Mouse (Mus musculus): Measurements from ENCODE around the gene Apon. TPM values are rescaled to one million over a fixed set of nuclear protein-coding genes. Genes with fewer than 3 reads are reported as not detected.
"Not testable (repeated sequence)": the region's sequence is repeated elsewhere in the genome, so short reads cannot be mapped to it uniquely, and the experiment has no call there.

The Apon gene
- not detected in 2 replicates for polyA plus RNA-seq (2015; fragmentation: Nextera tagmentation; extraction: Ambion mirVana)

- ATAC-seq (replicated peaks): no peak
- WGBS: 93% methylated on average over 4 of the region's 4 CpGs
- Histone ChIP-seq H3K9me3 (no peaks in the 10 kb centered on the region), H3K4me3 (no peak within 1 kb of the TSS), H3K27ac (no peak within 1 kb of the TSS), H3K4me1 (no peaks in the 10 kb centered on the region), H3K9ac (no peak within 1 kb of the TSS), H3K4me2 (no peak within 1 kb of the TSS), H3K36me3 (replicated peaks) (no peaks in the 10 kb centered on the region; the same call in 1 of the 2 replicates), H3K27me3 (replicated peaks) (no peaks in the 10 kb centered on the region)
Observed at GRCm38 (mm10) chr10:128253677-128254255, at the start of gene Apon. TSS of gene Apon (plus strand) at chr10:128254096.

GRCm38 (mm10) chr10:128204941-128205340 is 49.0 kb upstream of the Apon start:
- Histone ChIP-seq H3K4me2 (no peak overlapping the region), H3K9me3 (no peaks in the 10 kb centered on the region), H3K27ac (no peak overlapping the region), H3K9ac (no peak overlapping the region), H3K4me3 (no peak overlapping the region), H3K36me3 (replicated peaks) (no peaks in the 10 kb centered on the region), H3K27me3 (replicated peaks) (no peaks in the 10 kb centered on the region), H3K4me1 (no peaks in the 10 kb centered on the region)
- WGBS: 87% methylated on average over 15 of the region's 15 CpGs
- no peak for ATAC-seq (replicated peaks)

- no peak overlapping the region for H3K27ac ChIP-seq
- H3K4me2 ChIP-seq: no peak overlapping the region
- H3K36me3 ChIP-seq (replicated peaks): no peaks in the 10 kb centered on the region
- H3K4me1 ChIP-seq: peaks cover 13% of the 10 kb centered on the region
- no peaks in the 10 kb centered on the region for H3K9me3 ChIP-seq
- 93% methylated on average over 10 of the region's 10 CpGs for WGBS
- H3K27me3 ChIP-seq (replicated peaks): no peaks in the 10 kb centered on the region
- H3K9ac ChIP-seq: no peak overlapping the region
- H3K4me3 ChIP-seq: no peak overlapping the region
- ATAC-seq (replicated peaks): no peak
Observed at GRCm38 (mm10) chr10:128208326-128208725, 45.6 kb upstream of the Apon start.

- no peak overlapping the region for H3K4me2 ChIP-seq
- H3K27ac ChIP-seq: no peak overlapping the region
- H3K4me3 ChIP-seq: no peak overlapping the region
- H3K27me3 ChIP-seq (replicated peaks): no peaks in the 10 kb centered on the region
- H3K36me3 ChIP-seq (replicated peaks): no peaks in the 10 kb centered on the region
- peaks cover 13% of the 10 kb centered on the region for H3K4me1 ChIP-seq
- no peak for ATAC-seq (replicated peaks)
- no peaks in the 10 kb centered on the region for H3K9me3 ChIP-seq
- no peak overlapping the region for H3K9ac ChIP-seq
- WGBS: 94% methylated on average over 11 of the region's 11 CpGs
Observed at GRCm38 (mm10) chr10:128209311-128210009, 44.4 kb upstream of the Apon start.

DNA sequence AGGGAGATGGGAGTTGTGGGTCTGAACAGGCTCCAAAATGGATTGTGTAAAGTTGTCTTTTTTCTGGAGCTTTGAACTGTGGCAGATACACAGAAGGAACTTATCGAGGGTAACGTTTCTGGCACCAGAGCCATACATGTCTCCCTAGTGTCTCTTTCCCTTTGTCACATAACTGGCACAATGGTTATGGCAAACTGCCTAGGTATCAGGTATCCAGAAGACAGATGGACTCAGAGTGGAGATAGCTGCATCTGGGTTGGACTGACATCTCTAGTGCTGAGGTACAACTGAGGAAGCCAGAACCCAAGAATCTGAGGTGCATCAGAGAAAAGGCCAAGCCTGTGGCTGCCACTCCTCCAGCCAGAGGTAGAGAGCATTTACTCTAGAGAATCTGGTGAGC is 43.8 kb upstream of the Apon start:
- no peaks in the 10 kb centered on the region for H3K36me3 ChIP-seq (replicated peaks)
- no peak overlapping the region for H3K27ac ChIP-seq
- no peak overlapping the region for H3K9ac ChIP-seq
- WGBS: 96% methylated on average over 2 of the region's 2 CpGs
- H3K4me1 ChIP-seq: peaks cover 13% of the 10 kb centered on the region
- no peak for ATAC-seq (replicated peaks)
- H3K4me2 ChIP-seq: no peak overlapping the region
- no peaks in the 10 kb centered on the region for H3K9me3 ChIP-seq
- no peak overlapping the region for H3K4me3 ChIP-seq
- no peaks in the 10 kb centered on the region for H3K27me3 ChIP-seq (replicated peaks)

DNA sequence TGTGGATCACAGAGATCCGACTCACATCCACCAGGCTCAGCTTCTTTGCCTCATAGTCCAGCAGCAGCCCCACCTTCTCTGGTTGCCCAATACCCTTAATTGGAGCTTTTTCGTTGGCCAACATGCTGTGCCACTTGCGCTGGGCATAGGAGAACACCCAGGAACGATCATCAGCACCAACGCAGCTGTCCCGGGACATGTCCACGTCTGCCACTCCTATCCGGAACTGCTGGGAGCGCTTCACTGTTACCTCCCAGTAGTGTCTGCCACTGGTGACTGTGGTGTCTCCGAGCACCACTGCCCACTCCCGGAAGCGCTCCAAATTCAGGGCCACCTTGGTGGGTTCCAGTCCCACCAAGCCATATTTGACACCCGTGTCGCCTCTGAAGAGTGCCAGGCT is 42.9 kb upstream of the Apon start:
- peak overlapping the region; percentile 68 for H3K4me3 ChIP-seq
- H3K4me1 ChIP-seq: peaks cover 13% of the 10 kb centered on the region
- no peaks in the 10 kb centered on the region for H3K9me3 ChIP-seq
- no peaks in the 10 kb centered on the region for H3K36me3 ChIP-seq (replicated peaks)
- no peaks in the 10 kb centered on the region for H3K27me3 ChIP-seq (replicated peaks)
- WGBS: 25% methylated on average over 14 of the region's 14 CpGs
- H3K4me2 ChIP-seq: peak overlapping the region; percentile 94
- H3K27ac ChIP-seq: peak overlapping the region; percentile 56; the same call in 1 of the 2 replicates
- peak; percentile 52; the same call in 1 of the 2 replicates for ATAC-seq (replicated peaks)
- peak overlapping the region; percentile 54 for H3K9ac ChIP-seq

- H3K4me1 ChIP-seq: peaks cover 13% of the 10 kb centered on the region
- no peaks in the 10 kb centered on the region for H3K27me3 ChIP-seq (replicated peaks)
- H3K4me3 ChIP-seq: peak within 1 kb of the TSS; percentile 68
- H3K4me2 ChIP-seq: peak within 1 kb of the TSS; percentile 94
- WGBS: under 1% methylated on average over 30 of the region's 30 CpGs
- ATAC-seq (replicated peaks): peak; percentile 95
- H3K9ac ChIP-seq: peak within 1 kb of the TSS; percentile 54
- no peaks in the 10 kb centered on the region for H3K36me3 ChIP-seq (replicated peaks)
- H3K27ac ChIP-seq: peak within 1 kb of the TSS; percentile 70
- H3K9me3 ChIP-seq: no peaks in the 10 kb centered on the region
Observed at GRCm38 (mm10) chr10:128211390-128212108, 42.3 kb upstream of the Apon start, which contains the start of gene Spryd4. TSS of gene Spryd4 (minus strand) at chr10:128211807.

DNA sequence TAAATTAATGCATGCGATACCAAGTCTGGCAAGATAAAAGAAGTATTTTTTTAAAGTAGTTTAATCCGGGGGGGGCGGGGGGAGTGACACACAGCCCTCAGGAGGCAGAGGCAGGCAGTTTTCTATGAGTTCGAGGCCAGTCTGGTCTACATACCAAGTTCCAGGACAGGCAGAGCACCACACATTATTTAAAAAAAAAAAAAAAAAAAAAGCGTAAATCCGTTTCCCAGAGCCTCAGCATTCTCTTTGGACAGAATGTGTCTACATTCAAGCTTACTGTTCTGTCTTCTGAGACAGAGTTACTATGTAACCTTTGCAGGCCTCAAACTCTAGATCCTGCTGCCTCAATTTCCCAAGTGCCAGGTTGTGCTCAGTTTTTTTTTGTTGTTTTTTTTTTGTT is 41.7 kb upstream of the Apon start:
- H3K27ac ChIP-seq: peak overlapping the region; percentile 70
- peak overlapping the region; percentile 94 for H3K4me2 ChIP-seq
- H3K4me1 ChIP-seq: peaks cover 13% of the 10 kb centered on the region
- no peaks in the 10 kb centered on the region for H3K27me3 ChIP-seq (replicated peaks)
- 46% methylated on average over 6 of the region's 6 CpGs for WGBS
- H3K9me3 ChIP-seq: no peaks in the 10 kb centered on the region
- H3K36me3 ChIP-seq (replicated peaks): no peaks in the 10 kb centered on the region
- peak overlapping the region; percentile 68 for H3K4me3 ChIP-seq
- peak; percentile 49; the same call in 1 of the 2 replicates for ATAC-seq (replicated peaks)
- H3K9ac ChIP-seq: peak overlapping the region; percentile 54; the same call in 1 of the 2 replicates

DNA sequence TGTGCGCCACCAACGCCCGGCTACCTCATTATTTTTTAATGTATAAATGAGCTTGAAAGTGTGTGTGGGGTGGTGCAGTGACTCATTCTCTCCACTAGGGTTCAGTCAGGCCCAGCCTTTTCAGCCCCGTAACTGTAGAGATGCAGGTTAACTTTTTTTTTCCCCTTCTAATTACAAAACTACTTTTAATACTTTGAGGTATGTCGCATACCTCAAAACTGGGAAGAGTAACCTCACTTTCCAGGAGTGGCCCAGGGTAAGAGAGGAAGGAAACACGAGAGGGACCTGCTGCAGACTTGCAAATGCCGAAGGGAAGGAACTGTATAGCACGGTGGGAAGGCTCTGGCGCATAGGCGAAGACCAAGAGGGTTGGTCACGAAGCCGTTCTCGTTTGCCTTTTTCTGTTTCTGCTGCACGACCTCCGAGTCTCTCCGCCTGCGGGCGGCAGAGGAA is 41.0 kb upstream of the Apon start:
- H3K4me3 ChIP-seq: peak overlapping the region; percentile 17
- H3K4me2 ChIP-seq: peak overlapping the region; percentile 50
- H3K27ac ChIP-seq: no peak overlapping the region
- H3K36me3 ChIP-seq (replicated peaks): no peaks in the 10 kb centered on the region
- H3K27me3 ChIP-seq (replicated peaks): no peaks in the 10 kb centered on the region
- H3K4me1 ChIP-seq: peaks cover 13% of the 10 kb centered on the region
- WGBS: 1% methylated on average over 18 of the region's 18 CpGs
- no peaks in the 10 kb centered on the region for H3K9me3 ChIP-seq
- H3K9ac ChIP-seq: no peak overlapping the region
- no peak for ATAC-seq (replicated peaks)

DNA sequence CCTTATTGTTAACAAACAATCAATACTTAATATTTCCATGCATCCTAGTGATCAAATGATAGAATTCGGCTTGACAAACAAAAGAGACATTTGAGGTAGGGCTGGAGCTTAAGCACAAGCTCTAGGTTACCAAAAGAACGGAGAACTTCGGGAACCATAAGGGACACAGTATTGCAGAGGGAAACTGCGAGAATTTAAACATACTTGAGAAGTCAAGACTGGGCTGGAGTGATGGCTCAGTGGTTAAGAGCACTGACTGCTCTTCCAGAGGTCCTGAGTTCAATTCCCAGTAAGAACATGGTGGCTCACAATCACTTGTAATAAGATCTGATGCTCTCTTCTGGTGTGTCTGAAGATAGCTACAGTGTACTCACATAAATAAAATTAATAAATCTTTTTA is 39.8 kb upstream of the Apon start:
- H3K9me3 ChIP-seq; H3K4me3 ChIP-seq; H3K4me2 ChIP-seq; ATAC-seq (replicated peaks); H3K36me3 ChIP-seq (replicated peaks); H3K27ac ChIP-seq; H3K9ac ChIP-seq; H3K27me3 ChIP-seq (replicated peaks): not testable (repeated sequence)
- WGBS: 90% methylated on average over 4 of the region's 4 CpGs
- peaks cover 13% of the 10 kb centered on the region for H3K4me1 ChIP-seq

- no peak for ATAC-seq (replicated peaks)
Observed at GRCm38 (mm10) chr10:128214981-128215380, 38.9 kb upstream of the Apon start.

DNA sequence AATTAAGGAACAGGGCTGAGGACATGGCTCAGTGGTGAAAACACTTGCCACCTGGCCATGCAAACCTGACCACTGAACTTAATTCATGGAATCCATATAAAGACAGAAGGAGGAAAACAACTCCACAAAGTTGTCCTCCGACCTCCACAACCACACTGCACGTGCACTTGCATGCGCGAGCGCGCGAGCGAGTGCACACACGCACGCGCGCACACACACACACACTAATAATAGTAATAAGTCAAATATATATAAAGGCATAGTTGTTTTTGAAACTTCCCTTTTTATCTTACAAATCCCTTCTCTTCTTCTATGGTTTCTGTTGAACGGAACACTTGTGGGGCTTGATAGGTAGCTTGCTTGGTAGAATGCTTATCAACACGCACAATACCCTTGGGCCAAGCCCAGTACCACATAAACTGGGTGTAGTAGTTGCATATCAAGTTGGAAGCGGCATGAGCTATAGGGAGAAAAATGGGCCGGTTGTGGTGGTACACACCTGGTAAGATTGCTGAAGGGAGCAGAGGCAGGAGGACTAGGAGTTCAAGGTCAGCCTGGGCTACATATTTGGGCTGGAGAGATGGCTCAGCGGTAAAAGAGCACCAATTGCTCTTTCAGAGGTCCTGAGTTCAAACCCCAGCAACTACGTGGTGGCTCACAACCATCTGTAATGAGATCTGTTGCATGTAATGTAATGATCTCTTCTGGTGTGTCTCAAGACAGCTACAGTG is 35.3 kb upstream of the Apon start:
- Histone ChIP-seq H3K4me2 (no peak overlapping the region), H3K27me3 (replicated peaks) (no peaks in the 10 kb centered on the region), H3K4me1 (no peaks in the 10 kb centered on the region), H3K36me3 (replicated peaks) (no peaks in the 10 kb centered on the region), H3K4me3 (no peak overlapping the region), H3K9me3 (no peaks in the 10 kb centered on the region), H3K27ac (no peak overlapping the region), H3K9ac (no peak overlapping the region)
- 95% methylated on average over 18 of the region's 18 CpGs for WGBS
- no peak for ATAC-seq (replicated peaks)

More at GRCm38 (mm10) chr10:128214981-128215380, 38.9 kb upstream of the Apon start:
- Histone ChIP-seq H3K36me3 (replicated peaks) (no peaks in the 10 kb centered on the region), H3K4me1 (peaks cover 13% of the 10 kb centered on the region), H3K27me3 (replicated peaks) (no peaks in the 10 kb centered on the region), H3K4me3 (no peak overlapping the region), H3K4me2 (no peak overlapping the region), H3K9me3 (no peaks in the 10 kb centered on the region), H3K9ac (no peak overlapping the region), H3K27ac (no peak overlapping the region)
- 90% methylated on average over 5 of the region's 5 CpGs for WGBS
